Mouse (Mus musculus) neutrophil, adult 83 days (primary cell): ENCODE results near the gene Ddx58. TPM values are rescaled to one million over a fixed set of nuclear protein-coding genes. Genes with fewer than 3 reads are reported as not detected.

Source experiments
- total RNA-seq, 2 experiments: library from RNA; stranded (reverse); gene quantifications; one replicate each; pipeline ENCODE4 v1.2.4; 2023

The Ddx58 gene
- total RNA-seq: 10 to 100 TPM; 44.2 to 44.3 TPM

GRCm38 (mm10) chr4:40239409-40240271 lies at the start of gene Ddx58:
TSS of gene Ddx58 (minus strand) at chr4:40239828.

GRCm38 (mm10) chr4:40279276-40279900 lies 39.8 kb upstream of the Ddx58 start, which contains the start of gene Ndufb6:
TSS of gene Ndufb6 (minus strand) at chr4:40279421.

GRCm38 (mm10) chr4:40269430-40270032 lies 29.9 kb upstream of the Ddx58 start, which contains the start of the genes Smim27 and Topors:
TSS of gene Smim27 (plus strand) at chr4:40269579.
TSS of gene Topors (minus strand) at chr4:40269850.

Other genes starting within 250 kb of the Ddx58 start
- 10 to 100 TPM; 14.3 to 15.2 TPM for gene Aco1, start 96.7 kb downstream of the Ddx58 start, total RNA-seq
- gene Smim27, start 29.8 kb upstream of the Ddx58 start, total RNA-seq: 10 to 100 TPM; 18.9 to 23.1 TPM
- gene Topors, start 30.0 kb upstream of the Ddx58 start, total RNA-seq: 10 to 100 TPM; 24.7 to 25.5 TPM
- gene Ndufb6, start 39.6 kb upstream of the Ddx58 start, total RNA-seq: 10 to 100 TPM; 30.1 to 43.0 TPM
- not detected for gene Tmem215, start 232.4 kb upstream of the Ddx58 start, total RNA-seq